Mouse (Mus musculus) heart, adult 9 months (tissue): ENCODE measurements at regions not wholly inside any gene's neighbourhood (a gene's known extent, or its start where the extent isn't known, plus 50 kb on each side); places are given as distances from the start of the nearest gene placed in this dataset.
A peak's percentile ranks its signal among the peaks of the same experiment; 100 is the strongest.
"Not testable (repeated sequence)": the region's sequence is repeated elsewhere in the genome, so short reads cannot be mapped to it uniquely, and the experiment has no call there.

Source experiments
- DNase-seq, 2 experiments: peaks; one replicate each; pipeline ENCODE4 v3.0.0; 2022; ENCODE audit warnings: low spot score in 2 of 2

- peak in 1 of 2 experiments; percentile 41 for DNase-seq
Measured at GRCm38 (mm10) chr3:80079801-80080418, 195.6 kb downstream of the Fam198b start.

DNA sequence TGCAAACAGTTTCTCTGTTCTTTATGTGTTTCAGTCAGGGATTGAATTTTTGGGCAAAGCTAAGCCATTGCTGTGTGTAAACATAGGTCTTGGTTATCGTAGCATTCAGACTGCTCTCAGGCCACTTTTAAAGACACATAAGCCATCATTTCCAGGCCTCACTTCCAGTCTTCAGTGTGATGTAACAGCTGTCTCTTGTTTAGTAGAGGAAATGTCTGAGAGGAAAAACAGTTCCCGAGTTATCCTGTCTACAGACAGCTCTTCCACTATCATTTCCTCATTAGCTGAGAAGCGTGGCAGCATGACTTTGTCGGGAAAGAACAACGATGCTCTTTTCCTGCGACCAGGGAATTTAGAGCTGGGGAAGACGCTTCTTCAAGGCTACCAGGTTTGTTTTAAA, 196.9 kb downstream of the Fam198b start:
- DNase-seq: no peak

GRCm38 (mm10) chr3:80082780-80083519, 198.6 kb downstream of the Fam198b start:
- DNase-seq: no peak

DNA sequence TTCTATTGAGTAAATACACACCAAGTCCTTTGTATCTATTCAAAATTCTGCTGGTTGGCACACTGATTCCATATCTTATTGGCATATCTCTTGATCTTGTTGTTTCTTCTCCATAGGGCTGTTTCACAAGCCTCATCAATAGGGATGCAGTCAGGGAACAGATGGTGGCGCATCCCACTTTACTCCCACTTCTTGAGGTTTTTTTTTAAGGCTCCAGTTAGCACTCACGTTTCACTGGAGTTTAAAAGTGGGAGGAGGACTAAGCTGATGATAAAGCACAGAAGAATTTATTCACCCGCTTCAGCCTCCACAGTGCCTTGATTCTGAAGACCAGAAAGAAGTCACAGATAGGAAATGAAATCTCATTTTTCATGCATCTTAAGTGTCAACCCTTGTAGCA, 199.8 kb downstream of the Fam198b start:
- no peak for DNase-seq

DNA sequence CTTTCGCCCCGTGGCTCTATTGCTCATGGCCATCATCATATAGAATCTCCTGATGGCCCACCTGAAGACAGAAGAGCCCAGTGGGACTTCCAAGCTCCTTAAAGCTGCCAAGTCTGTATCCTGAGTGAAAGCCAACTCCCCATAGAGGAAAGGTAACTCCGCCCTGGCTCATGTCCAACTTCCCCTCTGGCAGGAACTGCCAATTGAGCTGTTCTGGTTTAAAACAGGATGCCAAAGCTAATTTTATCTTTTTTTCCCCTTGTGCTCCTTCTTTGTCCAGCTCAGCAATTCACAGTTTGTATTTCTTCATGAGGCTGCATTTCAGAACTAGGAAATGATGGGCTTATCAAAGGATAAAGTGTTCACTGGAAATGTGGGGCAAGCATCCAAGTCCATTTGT, 215.3 kb downstream of the Fam198b start:
- DNase-seq: peak; percentile 6 to 17

- no peak for DNase-seq
Measured at GRCm38 (mm10) chr3:80120177-80120736, 235.9 kb downstream of the Fam198b start.

DNA sequence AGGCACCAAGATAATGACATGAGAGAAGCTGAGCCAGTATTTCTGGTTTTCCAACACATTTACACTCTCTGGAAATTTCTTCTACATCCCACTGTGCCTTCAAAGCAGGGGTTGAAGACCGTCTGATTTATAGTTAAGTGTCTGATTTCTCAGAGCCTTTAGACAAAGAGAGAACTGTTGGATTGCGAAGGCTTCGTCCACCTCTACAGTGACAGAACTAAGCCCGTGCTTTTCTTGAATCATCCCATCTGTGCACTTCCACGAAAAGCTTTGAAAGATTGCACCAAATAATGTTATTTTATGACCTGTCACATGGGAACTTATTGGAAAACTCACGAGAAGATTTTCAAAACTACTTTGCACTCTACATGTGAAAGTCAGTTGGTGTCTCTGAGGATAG, 239.3 kb downstream of the Fam198b start:
- no peak for DNase-seq

DNA sequence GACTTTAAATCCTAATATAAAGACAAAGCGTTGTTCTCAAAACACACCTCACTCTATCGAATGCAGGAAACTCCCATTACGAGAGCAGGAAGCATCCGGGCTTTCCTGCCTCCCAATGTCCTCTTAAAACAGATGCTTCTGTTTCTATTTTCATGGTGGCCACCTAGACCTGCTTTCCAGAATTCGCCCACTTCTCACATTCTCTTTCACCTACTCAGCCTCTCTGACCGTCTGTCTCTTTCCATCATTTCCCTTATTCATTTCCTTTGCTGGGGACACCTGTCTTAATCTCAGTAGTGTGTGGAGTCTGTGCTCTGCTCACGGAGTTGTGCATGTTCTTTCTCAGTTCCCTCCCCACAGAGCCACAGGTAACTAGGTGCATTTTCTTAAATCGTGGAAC, 240.3 kb downstream of the Fam198b start:
- DNase-seq: no peak

- DNase-seq: no peak
Measured at GRCm38 (mm10) chr3:80141697-80142096, 257.4 kb downstream of the Fam198b start.

DNA sequence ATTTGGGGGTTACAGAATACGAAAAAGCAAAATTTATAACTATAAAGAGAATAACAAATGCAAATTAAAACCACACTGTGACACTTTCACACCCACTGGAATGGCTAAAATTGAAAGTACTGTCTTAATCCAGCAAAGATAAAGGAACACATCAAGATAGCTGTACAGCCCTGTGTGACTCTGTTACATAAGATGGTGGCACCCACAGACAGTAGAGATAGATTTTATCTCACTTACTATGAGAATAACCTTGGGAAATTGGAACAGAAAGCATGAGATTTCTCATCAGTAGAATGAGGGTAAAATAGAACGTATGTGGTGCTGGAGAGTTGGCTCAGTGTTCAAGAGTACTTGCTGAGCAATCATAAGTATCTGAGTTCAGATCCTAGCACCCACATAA, 276.1 kb downstream of the Fam198b start:
- DNase-seq: no peak

GRCm38 (mm10) chr3:80181749-80182148, 297.4 kb downstream of the Fam198b start:
- DNase-seq: no peak

GRCm38 (mm10) chr3:80182161-80182560, 297.8 kb downstream of the Fam198b start:
- DNase-seq: not testable (repeated sequence)

- no peak for DNase-seq
Measured at GRCm38 (mm10) chr3:80187406-80187805, 303.1 kb downstream of the Fam198b start.

- DNase-seq: no peak
Measured at GRCm38 (mm10) chr3:80200904-80201303, 316.6 kb downstream of the Fam198b start.

- peak; percentile 14 to 32 for DNase-seq
Measured at GRCm38 (mm10) chr3:80204821-80205220, 320.5 kb downstream of the Fam198b start.

DNA sequence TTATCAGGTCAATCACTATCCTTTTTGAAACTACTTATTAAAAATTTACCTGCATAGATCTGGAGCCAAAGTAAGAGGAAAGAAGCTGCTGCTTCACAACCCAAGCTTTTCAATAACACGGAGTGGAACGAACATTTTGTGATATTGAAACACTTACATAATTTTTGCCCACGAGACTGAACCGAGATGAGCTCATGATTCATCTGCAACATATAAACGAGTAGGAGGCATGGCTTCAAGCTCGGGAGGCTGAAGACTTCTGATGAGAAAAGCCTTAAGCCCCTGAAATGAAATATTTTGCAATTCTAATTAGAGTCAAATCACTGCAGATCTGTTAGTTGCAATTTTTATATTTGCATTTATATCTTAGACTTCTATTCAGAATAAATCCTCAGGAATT, 321.0 kb downstream of the Fam198b start:
- DNase-seq: no peak

DNA sequence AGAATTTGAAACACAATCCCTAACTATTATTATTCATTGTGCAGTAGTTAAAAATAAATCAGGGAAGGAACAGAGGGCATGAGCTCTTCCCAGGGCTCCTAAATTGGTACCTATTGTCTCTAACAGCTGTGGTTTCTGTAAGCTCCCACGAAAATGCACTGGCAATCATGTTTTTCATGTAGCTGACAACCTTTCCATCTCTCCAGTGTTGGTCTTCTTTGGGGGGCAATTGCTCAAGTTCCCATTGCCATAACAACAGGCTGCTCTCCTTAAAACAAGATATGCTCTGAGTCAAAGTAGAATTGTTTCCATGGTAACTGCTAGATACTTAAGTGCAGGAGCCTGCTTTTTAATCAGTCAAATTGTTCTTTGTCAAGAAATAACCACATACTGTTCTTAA, 322.7 kb downstream of the Fam198b start:
- no peak for DNase-seq

DNA sequence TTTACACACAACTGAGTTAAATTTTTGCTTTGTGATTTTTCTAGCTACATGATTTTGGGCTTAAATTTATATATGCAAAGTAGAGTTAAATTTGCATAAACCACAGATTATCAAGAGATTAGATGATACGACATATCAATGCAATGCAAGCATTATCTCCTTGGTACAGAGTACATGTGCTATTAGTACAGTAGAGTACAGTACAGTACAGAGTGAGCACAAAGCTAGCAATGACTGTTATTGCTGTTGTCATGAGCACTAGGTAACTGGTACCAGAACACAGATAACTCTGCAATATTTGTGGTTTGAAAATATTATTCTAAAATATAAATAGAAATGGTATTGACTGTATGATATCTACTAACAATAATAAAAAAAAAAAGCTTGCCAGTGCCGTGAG, 323.7 kb downstream of the Fam198b start:
- no peak for DNase-seq

DNA sequence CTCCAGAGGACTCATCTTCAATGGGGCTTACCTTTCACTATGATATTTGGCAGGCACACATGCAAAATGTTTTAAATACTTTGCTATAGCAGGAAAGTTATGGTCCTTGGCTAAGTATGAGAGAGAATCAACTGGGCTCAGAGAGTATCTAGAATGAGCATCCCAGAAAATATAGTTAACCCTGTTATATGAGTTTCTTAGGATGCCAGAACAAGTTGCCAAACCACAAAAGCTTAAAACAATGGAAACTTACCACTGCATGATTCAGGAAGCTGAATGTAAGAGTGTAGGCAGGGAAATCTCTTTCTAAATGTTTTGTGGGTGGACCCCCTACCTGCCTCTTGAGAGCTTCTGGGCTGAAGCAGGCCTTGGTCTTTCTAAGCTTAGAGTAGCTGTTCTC, 325.3 kb downstream of the Fam198b start:
- no peak for DNase-seq

DNA sequence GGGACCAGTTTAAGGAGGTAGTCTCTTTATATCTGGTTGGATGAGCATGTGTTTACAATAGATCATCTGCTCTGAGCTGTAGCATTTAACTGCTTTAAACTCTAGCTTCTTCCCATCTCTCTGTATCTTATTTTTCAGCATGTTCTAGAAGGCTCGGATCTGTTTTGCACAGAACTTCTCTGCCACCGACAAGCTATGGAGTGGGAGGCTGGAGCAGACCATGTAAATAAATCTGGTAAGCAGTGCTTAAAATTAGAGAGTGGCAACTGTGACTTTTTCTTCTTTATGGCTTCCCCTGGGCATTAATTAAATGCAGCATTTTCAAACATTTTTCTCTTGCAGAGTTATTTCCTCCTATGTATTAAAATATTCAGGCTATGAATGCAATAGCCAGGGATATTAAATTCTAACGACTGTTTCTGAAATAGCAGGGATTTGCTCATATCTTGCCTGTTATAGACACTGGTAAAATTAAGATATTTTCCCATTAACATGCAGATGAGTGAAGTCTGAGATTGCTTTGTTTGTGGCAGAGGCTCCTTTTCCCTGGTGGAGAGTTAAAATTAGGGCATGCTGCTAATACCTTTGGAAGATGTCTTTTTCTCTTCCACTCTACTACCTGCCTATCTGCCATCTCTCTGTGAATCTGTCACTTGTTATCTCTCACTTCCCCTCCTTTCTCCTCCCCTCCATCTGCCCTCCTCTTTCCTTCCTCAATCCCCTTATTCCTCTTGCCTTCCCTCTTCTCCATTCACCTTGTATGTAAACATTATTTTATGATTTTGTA, 327.2 kb downstream of the Fam198b start:
- no peak for DNase-seq

DNA sequence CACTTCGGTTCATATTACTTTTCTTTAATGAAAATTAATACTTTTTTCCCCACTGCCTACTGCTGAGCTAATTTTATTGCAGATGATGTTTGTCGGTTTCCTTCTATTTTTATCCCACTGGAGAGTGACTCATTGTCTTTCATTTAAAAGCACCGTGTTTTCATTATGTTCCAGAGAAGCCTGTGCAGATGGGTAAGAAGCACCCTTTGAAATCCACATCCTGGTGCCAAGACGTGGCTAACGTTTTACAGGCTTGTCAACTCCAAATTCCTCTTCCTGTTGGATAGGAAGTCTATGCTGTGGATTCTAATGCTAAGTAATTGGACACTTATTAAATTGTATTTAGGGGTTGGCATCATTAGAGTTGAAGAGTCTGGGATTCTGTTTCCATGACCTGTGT, 364.3 kb downstream of the Fam198b start:
- DNase-seq: no peak

GRCm38 (mm10) chr3:80249974-80250373, 365.6 kb downstream of the Fam198b start:
- no peak for DNase-seq
